Mouse (Mus musculus): ENCODE measurements at regions not wholly inside any gene's neighbourhood (a gene's known extent, or its start where the extent isn't known, plus 50 kb on each side); places are given as distances from the start of the nearest gene placed in this dataset.

- Histone ChIP-seq H3K36me3 (ENCODE audit: control insufficient read depth, insufficient read depth, low read length) (no peaks in the 10 kb centered on the region), H3K9me3 (ENCODE audit: control insufficient read depth, low read length) (no peaks in the 10 kb centered on the region), H3K27ac (ENCODE audit: low read depth, low read length) (no peak overlapping the region), H3K4me2 (replicated peaks; ENCODE audit: low read depth, low read length) (no peak overlapping the region), H3K4me3 (ENCODE audit: low read length) (no peak overlapping the region), H3K4me1 (ENCODE audit: control insufficient read depth, insufficient read depth, low read length) (no peaks in the 10 kb centered on the region), H3K9ac (ENCODE audit: low read depth, low read length) (no peak overlapping the region), H3K27me3 (ENCODE audit: control insufficient read depth, insufficient read depth, low read length) (no peaks in the 10 kb centered on the region)
- WGBS, result 61% methylated on average over 3 of the region's 3 CpGs
- ATAC-seq (ENCODE audit: low FRiP score, low TSS enrichment), result no peak
These were observed 83.8 kb downstream of the Fasl start for GRCm38 (mm10) chr1:161704527-161704926.

DNA sequence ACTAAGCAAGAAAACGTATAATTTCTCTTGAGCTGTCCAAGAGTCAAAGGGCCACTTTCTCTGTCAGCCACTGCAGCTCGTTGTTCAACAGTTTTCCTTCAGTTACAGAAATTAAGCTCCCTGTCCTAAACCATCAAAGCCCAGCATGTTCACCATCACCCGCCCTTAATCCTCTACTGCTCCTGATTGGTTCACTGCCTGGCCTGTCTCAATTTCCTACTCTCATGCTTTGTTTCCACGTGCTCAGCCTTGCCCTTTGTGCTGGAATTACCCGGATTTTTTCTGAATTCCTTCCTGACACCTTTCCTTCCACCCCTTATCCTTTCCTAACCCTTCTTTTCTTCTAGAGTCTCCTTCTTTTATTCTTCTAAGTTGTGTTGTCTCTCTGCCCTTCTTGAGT lies 92.4 kb downstream of the Fasl start:
- Histone ChIP-seq H3K36me3 (ENCODE audit: control insufficient read depth, insufficient read depth, low read length) (no peaks in the 10 kb centered on the region), H3K27ac (ENCODE audit: low read depth, low read length) (no peak overlapping the region), H3K4me3 (ENCODE audit: low read length) (no peak overlapping the region), H3K27me3 (ENCODE audit: control insufficient read depth, insufficient read depth, low read length) (no peaks in the 10 kb centered on the region), H3K4me2 (replicated peaks; ENCODE audit: low read depth, low read length) (no peak overlapping the region), H3K9me3 (ENCODE audit: control insufficient read depth, low read length) (no peaks in the 10 kb centered on the region), H3K9ac (ENCODE audit: low read depth, low read length) (no peak overlapping the region), H3K4me1 (ENCODE audit: control insufficient read depth, insufficient read depth, low read length) (no peaks in the 10 kb centered on the region)
- WGBS, result 46% methylated on average over 5 of the region's 5 CpGs
- ATAC-seq (ENCODE audit: low FRiP score, low TSS enrichment), result no peak

DNA sequence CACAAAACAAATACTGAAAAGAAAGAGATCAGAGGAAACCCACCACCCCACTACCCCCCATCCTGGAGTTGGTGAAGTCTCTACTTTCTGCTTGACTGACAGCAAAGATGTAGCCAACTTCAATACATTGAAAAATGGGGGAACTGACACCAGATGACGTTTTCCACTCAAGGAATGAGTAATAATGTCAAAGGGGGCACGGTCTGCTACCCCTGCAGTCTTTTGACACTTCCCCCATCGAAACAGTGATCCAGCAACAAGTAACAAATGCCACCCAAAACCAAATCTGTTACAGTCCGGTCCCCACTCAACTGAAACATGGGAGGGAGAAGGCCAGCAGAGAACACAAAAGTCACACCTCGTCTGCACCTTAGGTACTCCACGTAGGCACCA lies 94.5 kb downstream of the Fasl start:
- H3K9me3 ChIP-seq (ENCODE audit: control insufficient read depth, low read length), result no peaks in the 10 kb centered on the region
- no peaks in the 10 kb centered on the region for H3K27me3 ChIP-seq (ENCODE audit: control insufficient read depth, insufficient read depth, low read length)
- no peak overlapping the region for H3K4me3 ChIP-seq (ENCODE audit: low read length)
- no peak overlapping the region for H3K27ac ChIP-seq (ENCODE audit: low read depth, low read length)
- H3K36me3 ChIP-seq (ENCODE audit: control insufficient read depth, insufficient read depth, low read length), result no peaks in the 10 kb centered on the region
- 0 out of 2 replicates have a peak, but pooled peaks cover 7% of the 10 kb centered on the region for H3K4me1 ChIP-seq (ENCODE audit: control insufficient read depth, insufficient read depth, low read length)
- H3K9ac ChIP-seq (ENCODE audit: low read depth, low read length), result no peak overlapping the region
- no peak overlapping the region for H3K4me2 ChIP-seq (replicated peaks; ENCODE audit: low read depth, low read length)
- no peak; the same call in 1 of the 2 replicates for ATAC-seq (ENCODE audit: low FRiP score, low TSS enrichment)
- 39% methylated on average over 6 of the region's 6 CpGs for WGBS

GRCm38 (mm10) chr1:161692836-161693767 lies 95.2 kb downstream of the Fasl start:
- Histone ChIP-seq H3K4me1 (ENCODE audit: control insufficient read depth, insufficient read depth, low read length) (peaks cover 11% of the 10 kb centered on the region; the same call in 1 of the 2 replicates), H3K27me3 (ENCODE audit: control insufficient read depth, insufficient read depth, low read length) (no peaks in the 10 kb centered on the region), H3K4me2 (replicated peaks; ENCODE audit: low read depth, low read length) (no peak overlapping the region), H3K4me3 (ENCODE audit: low read length) (no peak overlapping the region), H3K9me3 (ENCODE audit: control insufficient read depth, low read length) (no peaks in the 10 kb centered on the region), H3K27ac (ENCODE audit: low read depth, low read length) (no peak overlapping the region), H3K9ac (ENCODE audit: low read depth, low read length) (no peak overlapping the region), H3K36me3 (ENCODE audit: control insufficient read depth, insufficient read depth, low read length) (no peaks in the 10 kb centered on the region)
- ATAC-seq (ENCODE audit: low FRiP score, low TSS enrichment), result no peak
- 50% methylated on average over 14 of the region's 14 CpGs for WGBS

- ATAC-seq (ENCODE audit: low FRiP score, low TSS enrichment), result peak; percentile 92
- WGBS, result 1% methylated on average over 3 of the region's 3 CpGs
These were observed 99.3 kb downstream of the Fasl start for GRCm38 (mm10) chr1:161688946-161689345.

GRCm38 (mm10) chr1:161687548-161687947 lies 100.7 kb downstream of the Fasl start:
- H3K27me3 ChIP-seq (ENCODE audit: control insufficient read depth, insufficient read depth, low read length), result peaks cover 3% of the 10 kb centered on the region; the same call in 1 of the 2 replicates
- H3K9ac ChIP-seq (ENCODE audit: low read depth, low read length), result no peak overlapping the region
- H3K4me2 ChIP-seq (replicated peaks; ENCODE audit: low read depth, low read length), result no peak overlapping the region; the same call in 1 of the 2 replicates
- WGBS, result 20% methylated on average over 12 of the region's 12 CpGs
- ATAC-seq (ENCODE audit: low FRiP score, low TSS enrichment), result peak; percentile 37; the same call in 1 of the 2 replicates
- H3K27ac ChIP-seq (ENCODE audit: low read depth, low read length), result no peak overlapping the region
- no peaks in the 10 kb centered on the region for H3K36me3 ChIP-seq (ENCODE audit: control insufficient read depth, insufficient read depth, low read length)
- peaks cover 12% of the 10 kb centered on the region; the same call in 1 of the 2 replicates for H3K4me1 ChIP-seq (ENCODE audit: control insufficient read depth, insufficient read depth, low read length)
- no peak overlapping the region for H3K4me3 ChIP-seq (ENCODE audit: low read length)
- H3K9me3 ChIP-seq (ENCODE audit: control insufficient read depth, low read length), result no peaks in the 10 kb centered on the region

More at GRCm38 (mm10) chr1:161688946-161689345, 99.3 kb downstream of the Fasl start:
- H3K4me3 ChIP-seq (ENCODE audit: low read length), result no peak overlapping the region
- H3K27me3 ChIP-seq (ENCODE audit: control insufficient read depth, insufficient read depth, low read length), result peaks cover 3% of the 10 kb centered on the region; the same call in 1 of the 2 replicates
- no peaks in the 10 kb centered on the region for H3K9me3 ChIP-seq (ENCODE audit: control insufficient read depth, low read length)
- no peak overlapping the region for H3K9ac ChIP-seq (ENCODE audit: low read depth, low read length)
- H3K27ac ChIP-seq (ENCODE audit: low read depth, low read length), result no peak overlapping the region
- no peaks in the 10 kb centered on the region for H3K36me3 ChIP-seq (ENCODE audit: control insufficient read depth, insufficient read depth, low read length)
- peaks cover 12% of the 10 kb centered on the region; the same call in 1 of the 2 replicates for H3K4me1 ChIP-seq (ENCODE audit: control insufficient read depth, insufficient read depth, low read length)
- H3K4me2 ChIP-seq (replicated peaks; ENCODE audit: low read depth, low read length), result no peak overlapping the region

- Histone ChIP-seq H3K27ac (ENCODE audit: low read depth, low read length) (no peak overlapping the region), H3K36me3 (ENCODE audit: control insufficient read depth, insufficient read depth, low read length) (no peaks in the 10 kb centered on the region), H3K4me1 (ENCODE audit: control insufficient read depth, insufficient read depth, low read length) (no peaks in the 10 kb centered on the region), H3K9me3 (ENCODE audit: control insufficient read depth, low read length) (no peaks in the 10 kb centered on the region), H3K27me3 (ENCODE audit: control insufficient read depth, insufficient read depth, low read length) (no peaks in the 10 kb centered on the region), H3K9ac (ENCODE audit: low read depth, low read length) (no peak overlapping the region), H3K4me3 (ENCODE audit: low read length) (no peak overlapping the region), H3K4me2 (replicated peaks; ENCODE audit: low read depth, low read length) (no peak overlapping the region)
- WGBS, result 87% methylated on average over 6 of the region's 6 CpGs
- ATAC-seq (ENCODE audit: low FRiP score, low TSS enrichment), result no peak
These were observed 107.7 kb downstream of the Fasl start for GRCm38 (mm10) chr1:161680558-161680957.

GRCm38 (mm10) chr1:161670937-161671336 lies 117.4 kb downstream of the Fasl start:
- Histone ChIP-seq H3K27ac (ENCODE audit: low read depth, low read length) (no peak overlapping the region), H3K27me3 (ENCODE audit: control insufficient read depth, insufficient read depth, low read length) (no peaks in the 10 kb centered on the region), H3K4me3 (ENCODE audit: low read length) (no peak overlapping the region), H3K9ac (ENCODE audit: low read depth, low read length) (no peak overlapping the region), H3K36me3 (ENCODE audit: control insufficient read depth, insufficient read depth, low read length) (no peaks in the 10 kb centered on the region), H3K4me2 (replicated peaks; ENCODE audit: low read depth, low read length) (no peak overlapping the region), H3K4me1 (ENCODE audit: control insufficient read depth, insufficient read depth, low read length) (no peaks in the 10 kb centered on the region), H3K9me3 (ENCODE audit: control insufficient read depth, low read length) (no peaks in the 10 kb centered on the region)
- 87% methylated on average over 5 of the region's 5 CpGs for WGBS
- no peak for ATAC-seq (ENCODE audit: low FRiP score, low TSS enrichment)

DNA sequence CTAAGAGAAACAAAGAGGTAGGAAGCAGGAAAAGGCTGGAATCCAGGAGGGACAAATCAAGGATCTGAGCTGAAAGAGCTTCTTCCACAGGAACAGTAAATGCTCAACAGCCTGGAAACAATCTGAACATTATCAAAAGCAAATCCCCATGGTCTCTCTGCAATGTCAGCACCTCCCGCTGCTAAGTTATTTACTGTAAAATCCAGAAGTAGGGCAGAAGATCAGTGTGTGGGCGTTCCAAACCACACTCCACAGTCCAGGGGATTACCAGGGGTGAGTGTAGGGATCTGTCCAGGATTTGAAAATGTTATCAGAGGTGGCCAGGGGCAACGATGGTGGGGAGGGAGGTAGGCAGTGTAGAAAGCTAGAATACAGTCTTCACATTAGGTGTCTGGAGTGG lies 124.0 kb downstream of the Fasl start:
- Histone ChIP-seq H3K36me3 (ENCODE audit: control insufficient read depth, insufficient read depth, low read length) (no peaks in the 10 kb centered on the region), H3K27ac (ENCODE audit: low read depth, low read length) (no peak overlapping the region), H3K9ac (ENCODE audit: low read depth, low read length) (no peak overlapping the region), H3K4me1 (ENCODE audit: control insufficient read depth, insufficient read depth, low read length) (no peaks in the 10 kb centered on the region), H3K9me3 (ENCODE audit: control insufficient read depth, low read length) (no peaks in the 10 kb centered on the region), H3K4me2 (replicated peaks; ENCODE audit: low read depth, low read length) (no peak overlapping the region), H3K27me3 (ENCODE audit: control insufficient read depth, insufficient read depth, low read length) (no peaks in the 10 kb centered on the region), H3K4me3 (ENCODE audit: low read length) (no peak overlapping the region)
- WGBS, result 56% methylated on average over 3 of the region's 3 CpGs
- ATAC-seq (ENCODE audit: low FRiP score, low TSS enrichment), result no peak

Measured in kidney, embryonic 14.5 days (tissue).